In the genomic region with DNA sequence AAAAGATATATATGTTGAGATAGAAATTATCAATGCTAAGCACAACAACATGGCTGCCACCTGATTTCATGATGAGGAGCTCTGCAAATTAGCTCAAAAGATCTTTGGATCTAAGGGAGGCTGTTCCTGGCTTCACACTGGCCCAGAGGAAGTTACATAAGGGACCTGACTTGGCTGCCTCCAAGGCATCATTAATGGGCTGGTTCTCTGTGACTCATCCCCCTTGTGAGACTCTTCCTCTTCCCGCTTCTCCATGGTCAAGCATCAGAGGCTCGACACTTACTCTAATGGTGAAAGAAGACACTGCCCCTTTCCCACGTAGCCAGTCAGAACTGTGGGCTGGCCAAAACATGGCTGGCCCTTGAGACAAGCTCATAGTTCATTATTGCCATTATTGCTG, we compare ENCODE assay signal across 18 mouse cellular contexts. TPM values are rescaled to one million over a fixed set of nuclear protein-coding genes. Genes with fewer than 3 reads are reported as not detected.
DNase-seq lines count a peak whose midpoint lies in the region.
"Had no signal": no experiment of that assay in that cellular context is flagged by ENCODE, and none has a peak within 500 bp of the region (broad histone marks: within the 10 kb centered on the region; RNA-seq: fewer than 3 reads in every experiment).

No protein-coding gene starts in this region.

- intact Hi-C loops in heart, postnatal 25 days (cut with DNase I) = no loop called here

- DNase-seq in heart, adult 11 months = peak; percentile 89
- no peak for DNase-seq in heart, postnatal 25 days (ENCODE audit: low spot score)
- DNase-seq in 3T3-L1 (ENCODE audit: low read depth, low spot score) = peak; percentile 54
- DNase-seq in NIH3T3 (ENCODE audit: low read depth) = peak; percentile 51
- no peak for DNase-seq in spleen, postnatal 10 days (ENCODE audit: low spot score in 2 of 2)
- no peak for DNase-seq in adrenal gland, postnatal 14 days
- DNase-seq in adrenal gland, postnatal 25 days = no peak
- DNase-seq: adrenal gland, adult 8-10 months; B cell, adult 2 months; cerebellum, adult 2 months; cerebellum, postnatal 10 days; embryo, embryonic 11 days; heart, adult 2 months; heart, postnatal 14 days had no signal

RNA-seq across cellular contexts. Expression of a gene that starts 20.1 kb away (rescaled TPM):
- not detected for total RNA-seq in heart, postnatal 25 days (2021)
- not detected in 2 replicates for total RNA-seq in adrenal gland, postnatal 14 days (2021)
- not detected in 2 replicates for total RNA-seq in adrenal gland, postnatal 25 days (2021)
- total RNA-seq: adrenal gland, adult 8-10 months; common myeloid progenitor, adult 5-6 weeks; gastrocnemius, adult 8-10 months; gastrocnemius, postnatal 4 days; heart, adult 2 months; heart, postnatal 14 days; MEL had no signal

Comparison
In these comparisons a context has a peak if more than half of its experiments do, and no peak if none do; other contexts are left out.
1. DNase-seq: peak in heart, adult 11 months (single experiment), 3T3-L1 (single experiment) and NIH3T3 (single experiment); none in heart, postnatal 25 days (single experiment), spleen, postnatal 10 days (0 of 2), adrenal gland, postnatal 14 days (single experiment) and adrenal gland, postnatal 25 days (single experiment).